Mouse (Mus musculus): ENCODE measurements around the gene Ube2t. TPM values are rescaled to one million over a fixed set of nuclear protein-coding genes. Genes with fewer than 3 reads are reported as not detected.

Gene Ube2t
- polyA plus RNA-seq, 1 experiment from 2014 or later, result 33.4 TPM

GRCm38 (mm10) chr1:134996471-134996870, 34.1 kb downstream of the Ube2t start:
- Histone ChIP-seq H3K36me3 (no peaks in the 10 kb centered on the region), H3K9ac (no peak overlapping the region), H3K27ac (no peak overlapping the region), H3K27me3 (replicated peaks) (no peaks in the 10 kb centered on the region), H3K4me2 (no peak overlapping the region), H3K4me3 (replicated peaks) (no peak overlapping the region), H3K4me1 (no peaks in the 10 kb centered on the region), H3K9me3 (no peaks in the 10 kb centered on the region)
- ATAC-seq (ENCODE audit: insufficient read depth, low FRiP score, low read depth), result no peak
- WGBS, result 81% methylated on average over 7 of the region's 7 CpGs

- no peaks in the 10 kb centered on the region for H3K36me3 ChIP-seq
- no peaks in the 10 kb centered on the region for H3K9me3 ChIP-seq
- ATAC-seq (ENCODE audit: insufficient read depth, low FRiP score, low read depth), result no peak
- H3K4me1 ChIP-seq, result no peaks in the 10 kb centered on the region
- H3K9ac ChIP-seq, result no peak overlapping the region
- no peaks in the 10 kb centered on the region for H3K27me3 ChIP-seq (replicated peaks)
- H3K4me2 ChIP-seq, result no peak overlapping the region
- H3K4me3 ChIP-seq (replicated peaks), result no peak overlapping the region
- 57% methylated on average over 5 of the region's 5 CpGs for WGBS
- H3K27ac ChIP-seq, result no peak overlapping the region
Measured at GRCm38 (mm10) chr1:134997568-134997967, 35.2 kb downstream of the Ube2t start.

- Histone ChIP-seq H3K4me2 (no peak overlapping the region), H3K27ac (no peak overlapping the region), H3K9ac (no peak overlapping the region), H3K9me3 (no peaks in the 10 kb centered on the region), H3K4me3 (replicated peaks) (no peak overlapping the region), H3K4me1 (no peaks in the 10 kb centered on the region), H3K36me3 (no peaks in the 10 kb centered on the region), H3K27me3 (replicated peaks) (no peaks in the 10 kb centered on the region)
- 78% methylated on average over 8 of the region's 8 CpGs for WGBS
- ATAC-seq (ENCODE audit: insufficient read depth, low FRiP score, low read depth), result no peak
Measured at GRCm38 (mm10) chr1:134998231-134998630, 35.9 kb downstream of the Ube2t start.

GRCm38 (mm10) chr1:135000527-135000926, 38.2 kb downstream of the Ube2t start:
- ATAC-seq (ENCODE audit: insufficient read depth, low FRiP score, low read depth), result no peak
- no peaks in the 10 kb centered on the region for H3K4me1 ChIP-seq

DNA sequence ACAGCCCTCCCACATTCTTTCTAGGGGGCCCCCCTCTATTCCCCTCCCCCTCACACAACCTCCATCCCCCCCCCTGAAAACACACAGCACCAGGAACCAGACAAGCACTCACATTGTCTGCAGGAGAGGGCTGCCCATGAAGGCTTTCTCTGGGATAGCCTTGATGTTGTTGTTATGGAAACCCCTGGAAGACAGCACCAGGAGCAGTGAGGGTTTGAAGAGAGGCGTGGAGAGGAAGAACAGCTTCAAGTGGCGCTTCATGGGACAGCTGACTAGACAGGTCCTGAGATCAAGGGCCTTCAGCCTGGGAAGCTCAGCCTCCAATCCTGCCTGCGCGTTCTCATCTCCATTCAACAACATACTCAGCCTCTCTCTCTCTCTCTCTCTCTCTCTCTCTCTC, 41.0 kb downstream of the Ube2t start:
- no peak for ATAC-seq (ENCODE audit: insufficient read depth, low FRiP score, low read depth)
- 64% methylated on average over 4 of the region's 4 CpGs for WGBS
- H3K4me3 ChIP-seq (replicated peaks), result no peak overlapping the region

More at GRCm38 (mm10) chr1:135000527-135000926, 38.2 kb downstream of the Ube2t start:
- Histone ChIP-seq H3K4me3 (replicated peaks) (no peak overlapping the region), H3K36me3 (no peaks in the 10 kb centered on the region), H3K4me2 (no peak overlapping the region), H3K27ac (no peak overlapping the region), H3K27me3 (replicated peaks) (no peaks in the 10 kb centered on the region), H3K9ac (no peak overlapping the region), H3K9me3 (no peaks in the 10 kb centered on the region)
- 68% methylated on average over 9 of the region's 9 CpGs for WGBS

GRCm38 (mm10) chr1:135005696-135006095, 43.3 kb downstream of the Ube2t start:
- H3K27ac ChIP-seq, result no peak overlapping the region
- no peaks in the 10 kb centered on the region for H3K36me3 ChIP-seq
- no peak overlapping the region for H3K9ac ChIP-seq
- ATAC-seq (ENCODE audit: insufficient read depth, low FRiP score, low read depth), result no peak
- no peak overlapping the region for H3K4me2 ChIP-seq
- 70% methylated on average over 7 of the region's 7 CpGs for WGBS
- H3K27me3 ChIP-seq (replicated peaks), result no peaks in the 10 kb centered on the region
- H3K4me3 ChIP-seq (replicated peaks), result no peak overlapping the region
- H3K9me3 ChIP-seq, result no peaks in the 10 kb centered on the region
- no peaks in the 10 kb centered on the region for H3K4me1 ChIP-seq

More for the DNA sequence above, 41.0 kb downstream of the Ube2t start:
- H3K27me3 ChIP-seq (replicated peaks), result no peaks in the 10 kb centered on the region
- no peaks in the 10 kb centered on the region for H3K4me1 ChIP-seq
- no peak overlapping the region for H3K4me2 ChIP-seq
- no peaks in the 10 kb centered on the region for H3K9me3 ChIP-seq
- no peak overlapping the region for H3K9ac ChIP-seq
- no peaks in the 10 kb centered on the region for H3K36me3 ChIP-seq
- no peak overlapping the region for H3K27ac ChIP-seq

- Histone ChIP-seq H3K27ac (no peak overlapping the region), H3K4me3 (replicated peaks) (no peak overlapping the region), H3K4me2 (no peak overlapping the region), H3K9ac (no peak overlapping the region), H3K9me3 (no peaks in the 10 kb centered on the region), H3K27me3 (replicated peaks) (no peaks in the 10 kb centered on the region), H3K4me1 (no peaks in the 10 kb centered on the region), H3K36me3 (no peaks in the 10 kb centered on the region)
- WGBS, result 60% methylated on average over 3 of the region's 3 CpGs
- ATAC-seq (ENCODE audit: insufficient read depth, low FRiP score, low read depth), result no peak
Measured at GRCm38 (mm10) chr1:135009833-135010232, 47.5 kb downstream of the Ube2t start.

DNA sequence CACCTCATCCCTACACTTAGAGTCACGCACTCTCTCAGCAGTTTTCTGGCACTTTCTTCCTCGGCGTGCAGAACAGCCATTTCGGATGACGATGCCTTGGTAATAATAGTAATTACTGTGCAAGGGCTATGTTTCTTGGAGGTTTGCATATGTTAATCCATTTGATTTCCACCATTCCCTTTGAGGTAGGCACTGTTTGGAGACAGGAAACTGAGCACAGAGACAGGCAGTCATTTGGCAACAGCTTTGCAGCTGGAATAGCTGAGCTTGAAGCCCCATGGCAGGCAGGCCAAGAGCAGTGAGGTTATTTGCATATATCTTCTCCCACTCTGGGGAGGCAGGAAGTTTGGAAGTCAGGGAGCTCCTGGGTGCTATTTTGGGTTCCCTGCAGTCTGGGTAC, 49.5 kb downstream of the Ube2t start:
- Histone ChIP-seq H3K4me3 (replicated peaks) (no peak overlapping the region), H3K4me2 (no peak overlapping the region), H3K9ac (no peak overlapping the region), H3K27me3 (replicated peaks) (no peaks in the 10 kb centered on the region), H3K27ac (no peak overlapping the region), H3K9me3 (no peaks in the 10 kb centered on the region), H3K4me1 (no peaks in the 10 kb centered on the region), H3K36me3 (no peaks in the 10 kb centered on the region)
- ATAC-seq (ENCODE audit: insufficient read depth, low FRiP score, low read depth), result no peak
- WGBS, result 92% methylated on average over 5 of the region's 5 CpGs

- WGBS, result 84% methylated on average over 9 of the region's 9 CpGs
- H3K36me3 ChIP-seq, result no peaks in the 10 kb centered on the region
- no peaks in the 10 kb centered on the region for H3K4me1 ChIP-seq
- no peak overlapping the region for H3K4me2 ChIP-seq
- H3K27me3 ChIP-seq (replicated peaks), result no peaks in the 10 kb centered on the region
- ATAC-seq (ENCODE audit: insufficient read depth, low FRiP score, low read depth), result no peak
- H3K4me3 ChIP-seq (replicated peaks), result no peak overlapping the region
- no peaks in the 10 kb centered on the region for H3K9me3 ChIP-seq
- no peak overlapping the region for H3K27ac ChIP-seq
- no peak overlapping the region for H3K9ac ChIP-seq
Measured at GRCm38 (mm10) chr1:135012472-135012871, 50.1 kb downstream of the Ube2t start.

GRCm38 (mm10) chr1:135014921-135015445, 52.6 kb downstream of the Ube2t start:
- Histone ChIP-seq H3K4me1 (peaks cover 11% of the 10 kb centered on the region), H3K27ac (no peak overlapping the region), H3K27me3 (replicated peaks) (no peaks in the 10 kb centered on the region), H3K4me3 (replicated peaks) (no peak overlapping the region), H3K4me2 (no peak overlapping the region), H3K9me3 (no peaks in the 10 kb centered on the region), H3K36me3 (no peaks in the 10 kb centered on the region), H3K9ac (no peak overlapping the region)
- ATAC-seq (ENCODE audit: insufficient read depth, low FRiP score, low read depth), result no peak
- 52% methylated on average over 10 of the region's 10 CpGs for WGBS

DNA sequence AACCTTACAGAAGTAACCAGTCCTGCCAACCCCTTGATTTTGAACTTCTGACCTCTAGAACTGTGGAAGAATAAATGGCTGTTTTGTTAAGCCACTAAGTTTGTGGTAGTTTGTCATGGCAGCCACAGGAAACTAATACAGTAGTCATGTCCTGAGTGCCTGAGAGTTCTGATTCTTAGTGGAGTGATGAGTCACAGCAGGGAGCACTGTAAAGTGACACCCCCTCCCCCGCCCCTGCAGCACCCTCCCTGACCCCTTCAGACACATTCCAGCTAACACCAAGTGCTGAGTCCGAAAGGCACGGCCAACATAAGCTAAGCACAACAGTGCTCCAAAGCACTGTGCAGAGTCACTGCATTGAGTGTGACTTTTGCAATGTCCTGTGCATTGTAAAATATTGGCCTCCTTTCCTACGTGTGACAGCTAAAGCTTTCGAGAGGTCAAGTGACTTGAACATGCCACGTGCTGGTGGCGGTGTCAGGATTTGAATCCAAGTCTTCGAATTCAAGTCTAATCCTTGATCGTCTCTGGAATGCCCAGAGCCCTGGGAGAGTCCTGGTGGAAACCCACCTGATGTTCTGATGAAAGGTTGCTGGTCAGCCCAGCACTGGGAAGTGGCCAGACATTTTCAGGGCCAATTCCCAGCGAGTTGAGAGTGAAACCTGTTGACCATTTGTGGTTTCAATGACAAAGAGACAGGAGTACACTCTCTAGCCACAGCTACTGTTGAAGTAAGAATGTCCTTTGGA, 54.7 kb downstream of the Ube2t start:
- Histone ChIP-seq H3K36me3 (no peaks in the 10 kb centered on the region), H3K9ac (no peak overlapping the region), H3K27me3 (replicated peaks) (no peaks in the 10 kb centered on the region), H3K9me3 (no peaks in the 10 kb centered on the region), H3K4me3 (replicated peaks) (no peak overlapping the region), H3K4me2 (no peak overlapping the region), H3K4me1 (peaks cover 28% of the 10 kb centered on the region), H3K27ac (no peak overlapping the region)
- WGBS, result 77% methylated on average over 10 of the region's 10 CpGs
- no peak for ATAC-seq (ENCODE audit: insufficient read depth, low FRiP score, low read depth)

- Histone ChIP-seq H3K27me3 (replicated peaks) (no peaks in the 10 kb centered on the region), H3K4me1 (peaks cover 28% of the 10 kb centered on the region), H3K36me3 (no peaks in the 10 kb centered on the region), H3K27ac (no peak overlapping the region), H3K4me3 (replicated peaks) (no peak overlapping the region), H3K4me2 (no peak overlapping the region), H3K9ac (no peak overlapping the region), H3K9me3 (no peaks in the 10 kb centered on the region)
- no peak for ATAC-seq (ENCODE audit: insufficient read depth, low FRiP score, low read depth)
- WGBS, result 90% methylated on average over 2 of the region's 2 CpGs
Measured at GRCm38 (mm10) chr1:135017656-135018015, 55.3 kb downstream of the Ube2t start.

Measured in stomach, embryonic 15.5 days (tissue).